Mouse (Mus musculus): ENCODE measurements around the gene Helb.
"Not testable (repeated sequence)": the region's sequence is repeated elsewhere in the genome, so short reads cannot be mapped to it uniquely, and the experiment has no call there.

Helb gene

GRCm38 (mm10) chr10:120112507-120113396 lies at the start of gene Helb:
Gene Helb, minus strand, starts transcription at chr10:120112987.
- DNase-seq: peak; percentile 97

GRCm38 (mm10) chr10:120160533-120160932 lies 47.7 kb upstream of the Helb start:
- DNase-seq: no peak

GRCm38 (mm10) chr10:120153911-120154310 lies 41.1 kb upstream of the Helb start:
- DNase-seq: no peak

GRCm38 (mm10) chr10:120151672-120152071 lies 38.9 kb upstream of the Helb start:
- no peak for DNase-seq

- DNase-seq: no peak
Measured at GRCm38 (mm10) chr10:120140916-120141516, 28.2 kb upstream of the Helb start.

- DNase-seq: no peak
Measured at GRCm38 (mm10) chr10:120140193-120140592, 27.4 kb upstream of the Helb start.

- DNase-seq: no peak
Measured at GRCm38 (mm10) chr10:120136020-120136562, 23.3 kb upstream of the Helb start.

- no peak for DNase-seq
Measured at GRCm38 (mm10) chr10:120133697-120134096, 20.9 kb upstream of the Helb start.

- peak; percentile 65 for DNase-seq
Measured at GRCm38 (mm10) chr10:120130621-120131020, 17.8 kb upstream of the Helb start.

- DNase-seq: no peak
Measured at GRCm38 (mm10) chr10:120128601-120129277, 16.0 kb upstream of the Helb start.

GRCm38 (mm10) chr10:120125465-120125857 lies 12.7 kb upstream of the Helb start:
- DNase-seq: no peak

- DNase-seq: peak; percentile 88
Measured at GRCm38 (mm10) chr10:120124801-120125464, 12.1 kb upstream of the Helb start.

GRCm38 (mm10) chr10:120123721-120124120 lies 10.9 kb upstream of the Helb start:
- peak; percentile 22 for DNase-seq

- DNase-seq: no peak
Measured at GRCm38 (mm10) chr10:120115249-120115648, 2.5 kb upstream of the Helb start.

GRCm38 (mm10) chr10:120114493-120114892 lies 1.7 kb upstream of the Helb start:
- no peak for DNase-seq

GRCm38 (mm10) chr10:120113980-120114379 lies 1.2 kb upstream of the Helb start:
- no peak for DNase-seq

GRCm38 (mm10) chr10:120113482-120113881 lies 695 bp upstream of the Helb start:
- DNase-seq: not testable (repeated sequence)

GRCm38 (mm10) chr10:120111691-120112319 lies 982 bp downstream of the Helb start:
- DNase-seq: no peak

- no peak for DNase-seq
Measured at GRCm38 (mm10) chr10:120100806-120101205, 12.0 kb downstream of the Helb start.

- no peak for DNase-seq
Measured at GRCm38 (mm10) chr10:120097564-120097963, 15.2 kb downstream of the Helb start.

- DNase-seq: no peak
Measured at GRCm38 (mm10) chr10:120095716-120096115, 17.1 kb downstream of the Helb start.

- DNase-seq: no peak
Measured at GRCm38 (mm10) chr10:120095136-120095535, 17.7 kb downstream of the Helb start.

All from retina, postnatal 1 day (tissue).